Mouse (Mus musculus): ENCODE data around the gene Tnfsf13b.

Gene Tnfsf13b

DNA sequence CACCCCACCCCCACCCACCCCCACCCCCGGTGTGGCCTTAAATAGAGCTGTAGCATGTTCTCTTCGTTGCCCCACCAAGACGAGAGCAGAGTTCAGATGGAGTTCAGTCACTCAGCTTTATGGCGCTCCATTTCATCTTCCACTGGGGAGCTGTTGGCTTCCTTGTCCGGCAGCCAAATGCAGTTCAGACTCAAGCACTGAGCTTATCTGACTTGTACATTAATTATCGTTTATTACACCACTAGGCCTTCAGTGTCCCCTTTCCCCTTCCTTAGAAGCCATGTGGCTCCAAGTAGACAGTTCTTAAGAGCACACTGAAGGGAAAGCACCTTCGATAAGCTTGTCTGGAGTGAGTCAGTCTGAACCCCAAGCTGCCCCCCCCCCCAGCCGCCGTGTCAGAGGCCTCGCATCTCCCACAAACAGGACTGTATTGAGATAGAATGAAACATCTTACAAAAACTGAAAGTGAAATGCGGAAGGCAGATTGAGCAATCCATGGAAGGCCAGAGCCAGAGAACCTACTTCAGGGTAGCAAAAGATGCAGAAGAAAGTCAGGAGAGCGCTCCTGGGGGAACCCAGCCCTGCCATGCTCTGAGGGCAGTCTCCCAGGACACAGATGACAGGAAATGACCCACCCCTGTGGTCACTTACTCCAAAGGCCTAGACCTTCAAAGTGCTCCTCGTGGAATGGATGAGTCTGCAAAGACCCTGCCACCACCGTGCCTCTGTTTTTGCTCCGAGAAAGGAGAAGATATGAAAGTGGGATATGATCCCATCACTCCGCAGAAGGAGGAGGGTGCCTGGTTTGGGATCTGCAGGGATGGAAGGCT lies at the start of gene Tnfsf13b:
TSS of gene Tnfsf13b (plus strand) at position 312 of the 830 bp plus-strand sequence.
- DNase-seq (ENCODE audit: low spot score): no peak

- DNase-seq (ENCODE audit: low spot score): no peak
Measured at GRCm38 (mm10) chr8:9958338-9958737, 47.9 kb upstream of the Tnfsf13b start.

- no peak for DNase-seq (ENCODE audit: low spot score)
Measured at GRCm38 (mm10) chr8:9959919-9960318, 46.3 kb upstream of the Tnfsf13b start.

DNA sequence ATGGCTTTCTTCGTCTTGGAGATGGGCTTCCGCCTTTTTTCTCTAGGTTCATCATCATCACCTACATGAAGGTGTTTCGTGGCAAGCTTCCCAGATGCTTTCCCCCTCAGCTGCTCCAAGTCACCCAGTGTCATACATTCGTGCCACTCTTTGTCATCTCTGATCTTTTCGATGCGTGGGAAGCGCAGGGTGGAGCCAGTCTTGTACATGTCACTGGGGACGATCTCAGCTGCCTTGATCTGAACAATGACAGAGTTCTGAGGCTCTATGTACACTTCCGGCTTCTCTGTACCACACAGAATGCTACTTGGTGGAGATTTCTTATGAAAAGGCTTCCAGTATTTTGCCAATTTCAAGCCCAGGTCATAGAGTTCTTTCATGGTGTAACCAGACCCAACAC lies 34.4 kb upstream of the Tnfsf13b start:
- no peak for DNase-seq (ENCODE audit: low spot score)

GRCm38 (mm10) chr8:9975276-9975675 lies 31.0 kb upstream of the Tnfsf13b start:
- no peak for DNase-seq (ENCODE audit: low spot score)

DNA sequence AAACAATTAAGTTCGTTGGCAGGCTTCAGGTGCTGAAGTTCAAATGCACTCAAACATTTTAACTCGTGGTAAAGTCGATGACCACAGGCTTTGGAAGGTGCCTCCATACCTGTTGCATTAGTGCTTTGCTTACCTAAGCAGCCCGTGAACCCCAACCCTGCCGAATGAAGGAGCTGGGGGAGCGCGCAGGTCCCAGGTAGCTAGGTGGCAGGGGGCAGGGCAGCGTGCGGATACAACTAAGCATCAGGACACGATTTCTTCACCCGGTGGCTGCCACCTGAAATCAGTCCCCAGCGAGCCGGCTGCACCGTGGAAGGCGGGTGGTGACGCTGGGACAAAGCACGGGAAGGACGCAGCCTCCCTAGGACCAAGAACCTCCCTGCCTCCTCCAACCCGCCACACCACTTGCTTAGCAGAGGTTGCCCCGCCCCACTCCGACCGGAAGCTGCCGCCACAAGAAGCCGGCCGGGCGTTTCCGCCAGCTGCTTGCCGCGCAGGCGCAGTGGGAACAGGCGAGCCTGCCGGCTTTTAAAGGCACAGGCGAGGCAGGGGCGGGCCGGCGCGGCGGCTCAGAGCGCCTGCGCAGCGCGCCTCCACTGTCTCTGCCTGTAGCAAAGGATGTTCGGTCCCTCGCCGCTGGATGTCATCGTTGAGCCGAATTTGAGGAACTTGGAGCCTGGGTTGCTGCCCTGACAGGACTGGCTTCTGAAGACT lies 30.2 kb upstream of the Tnfsf13b start:
- peak; percentile 99 for DNase-seq (ENCODE audit: low spot score)

GRCm38 (mm10) chr8:9977016-9977415 lies 29.3 kb upstream of the Tnfsf13b start:
- DNase-seq (ENCODE audit: low spot score): no peak

DNA sequence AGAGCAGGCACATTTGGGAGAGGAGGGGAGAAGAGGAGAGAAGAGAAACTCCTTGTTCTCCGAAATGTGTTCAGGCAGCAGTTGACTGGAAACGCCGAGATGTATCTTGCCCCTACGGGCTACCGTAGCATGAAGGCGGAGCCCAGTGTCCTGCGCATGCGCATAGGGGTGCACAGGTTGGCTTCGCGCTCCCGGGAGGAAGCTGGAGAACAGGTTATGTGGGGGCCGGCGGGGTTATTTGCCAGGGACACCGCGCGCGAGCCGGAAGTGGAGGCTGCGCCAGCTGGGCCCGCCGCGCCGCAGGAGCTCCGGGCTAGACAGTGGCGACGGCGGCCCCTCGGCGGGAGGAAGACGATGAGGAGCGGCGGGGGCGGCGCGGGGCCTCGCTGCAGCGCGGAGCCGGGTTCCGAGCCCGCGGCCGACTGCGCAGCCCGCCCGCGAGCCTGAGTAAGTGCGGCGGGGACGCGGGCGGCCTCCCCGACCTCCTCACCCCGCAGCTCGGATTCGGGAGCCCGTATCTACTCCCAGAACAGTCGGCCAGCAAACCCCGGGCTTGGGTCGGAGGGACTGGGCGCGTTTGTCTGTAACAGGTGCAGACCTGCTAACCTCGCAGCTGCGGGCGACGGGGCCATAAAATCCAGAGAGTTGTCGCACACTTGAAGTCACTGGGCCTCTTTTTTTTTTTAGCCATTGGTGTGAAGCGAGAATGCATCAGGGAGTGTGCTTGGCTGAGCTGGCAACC lies 28.5 kb upstream of the Tnfsf13b start, which contains the start of the genes Lig4 and Abhd13:
TSS of gene Lig4 (minus strand) at position 114 of the 742 bp plus-strand sequence.
TSS of gene Abhd13 (plus strand) at position 135 of the 742 bp plus-strand sequence.
- peak; percentile 99 for DNase-seq (ENCODE audit: low spot score)

DNA sequence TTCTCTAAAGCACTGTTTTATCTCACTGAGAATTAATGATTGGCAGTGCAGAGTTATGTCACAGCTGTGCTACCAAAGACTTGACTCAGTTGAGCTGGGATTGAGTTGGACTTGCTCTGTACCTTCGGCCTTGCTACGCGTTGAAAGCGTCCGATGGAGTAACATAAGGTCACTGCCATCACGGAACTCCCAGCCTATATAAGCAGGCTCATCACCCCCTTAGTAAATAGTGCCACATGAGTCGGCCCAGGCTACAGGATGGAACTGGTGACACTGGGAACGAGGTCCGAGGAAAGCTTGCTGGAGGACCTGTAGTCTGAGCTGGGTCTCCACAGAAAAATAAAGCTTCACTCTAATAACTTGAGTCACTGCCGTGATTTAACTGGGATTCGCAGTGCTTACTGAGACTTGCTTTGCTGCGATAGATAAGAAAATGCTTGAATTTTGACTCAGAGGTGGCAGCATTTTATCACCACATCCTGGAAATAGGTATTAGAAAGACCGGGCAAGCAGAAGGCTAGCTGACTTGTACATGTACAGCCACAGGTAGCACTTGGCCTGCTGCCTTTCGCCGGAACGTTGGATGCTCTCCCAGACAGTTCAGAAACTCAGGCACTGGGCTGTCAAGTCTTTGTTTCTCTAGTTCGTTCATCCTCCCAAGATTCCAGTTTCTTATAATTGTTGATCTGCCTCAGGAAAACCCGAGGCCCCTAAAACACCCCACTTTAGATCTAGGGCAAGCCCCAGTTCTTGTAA lies 27.6 kb upstream of the Tnfsf13b start:
- no peak for DNase-seq (ENCODE audit: low spot score)

GRCm38 (mm10) chr8:9979746-9980145 lies 26.5 kb upstream of the Tnfsf13b start:
- no peak for DNase-seq (ENCODE audit: low spot score)

DNA sequence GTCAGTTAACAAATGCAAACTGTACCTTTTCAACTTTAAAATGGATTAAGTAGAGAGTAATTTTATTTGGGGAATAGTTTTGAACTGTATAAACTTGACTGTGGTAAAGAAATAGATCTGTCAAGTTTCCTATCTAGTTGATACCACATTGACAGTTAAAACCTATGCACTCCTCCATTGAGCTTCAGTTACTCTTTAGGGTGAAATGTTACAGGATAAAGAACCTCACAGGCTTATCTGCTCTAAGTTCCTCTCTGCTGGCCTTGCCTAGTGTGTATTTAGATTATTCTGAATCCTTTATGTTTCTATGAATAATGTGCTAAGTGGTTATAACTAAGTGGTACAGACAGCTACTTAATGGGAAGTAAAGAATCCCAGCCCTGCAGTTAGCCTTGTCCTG lies 26.1 kb upstream of the Tnfsf13b start:
- no peak for DNase-seq (ENCODE audit: low spot score)

DNA sequence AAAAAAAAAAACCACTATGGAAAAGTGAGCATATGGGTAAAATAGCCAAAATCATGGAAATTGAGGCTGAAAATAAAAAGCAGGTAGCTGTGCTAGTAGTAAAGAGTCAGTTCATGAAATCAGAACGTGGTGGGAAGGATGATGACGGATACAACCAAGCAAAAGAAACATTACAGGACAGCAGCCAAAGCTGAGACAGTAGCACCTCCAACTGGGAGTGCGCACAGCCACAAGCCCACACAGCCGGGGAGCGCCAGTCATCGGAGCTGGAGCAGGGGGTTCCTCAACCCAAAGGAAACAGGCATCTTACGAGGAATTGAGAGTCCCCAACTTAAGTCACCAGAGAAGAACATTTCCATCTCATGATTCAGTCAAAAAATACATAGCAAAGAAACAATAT lies 2.2 kb upstream of the Tnfsf13b start:
- no peak for DNase-seq (ENCODE audit: low spot score)

GRCm38 (mm10) chr8:10006986-10007659 lies 856 bp downstream of the Tnfsf13b start:
- peak; percentile 7 for DNase-seq (ENCODE audit: low spot score)

GRCm38 (mm10) chr8:10007660-10008028 lies 1.4 kb downstream of the Tnfsf13b start:
- DNase-seq (ENCODE audit: low spot score): no peak

DNA sequence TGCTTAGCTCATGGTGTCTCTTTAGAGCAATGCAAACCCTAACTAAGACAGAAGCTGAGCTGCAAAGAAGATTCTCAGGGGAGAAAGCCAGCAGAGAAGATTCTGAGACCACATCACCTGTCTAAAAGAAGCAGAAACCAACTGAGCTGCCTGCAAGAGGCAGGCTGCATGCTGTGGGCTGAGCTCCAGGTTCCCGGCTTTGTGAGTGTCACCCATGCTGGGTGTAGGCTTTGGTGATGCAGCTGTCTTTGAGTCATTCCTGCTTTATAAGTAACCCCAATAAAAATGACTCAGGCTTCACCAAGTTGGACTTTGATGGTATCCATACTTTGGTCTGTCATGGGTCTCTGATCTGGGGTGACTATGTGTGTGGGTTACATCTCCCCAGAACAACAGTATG lies 10.0 kb downstream of the Tnfsf13b start:
- no peak for DNase-seq (ENCODE audit: low spot score)

DNA sequence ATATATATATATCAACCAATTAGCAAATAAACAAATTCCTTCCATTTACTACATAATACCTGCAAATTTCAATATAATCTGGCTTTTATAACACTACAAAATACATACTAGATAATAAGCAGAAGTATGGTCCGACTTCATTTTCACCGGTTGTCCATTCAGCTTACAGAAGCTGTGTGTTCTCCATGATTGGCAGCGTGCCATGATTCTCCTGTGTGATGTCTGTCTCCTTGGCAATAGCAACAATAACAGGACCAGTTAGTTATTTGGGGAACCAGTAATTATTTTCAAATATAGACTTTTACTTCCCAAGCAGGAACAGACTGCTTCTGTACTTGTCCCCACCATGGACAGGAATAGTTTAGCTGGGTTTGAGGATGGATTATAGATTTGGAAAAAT lies 11.0 kb downstream of the Tnfsf13b start:
- no peak for DNase-seq (ENCODE audit: low spot score)

- no peak for DNase-seq (ENCODE audit: low spot score)
Measured at GRCm38 (mm10) chr8:10030320-10031060, 24.2 kb downstream of the Tnfsf13b start.

DNA sequence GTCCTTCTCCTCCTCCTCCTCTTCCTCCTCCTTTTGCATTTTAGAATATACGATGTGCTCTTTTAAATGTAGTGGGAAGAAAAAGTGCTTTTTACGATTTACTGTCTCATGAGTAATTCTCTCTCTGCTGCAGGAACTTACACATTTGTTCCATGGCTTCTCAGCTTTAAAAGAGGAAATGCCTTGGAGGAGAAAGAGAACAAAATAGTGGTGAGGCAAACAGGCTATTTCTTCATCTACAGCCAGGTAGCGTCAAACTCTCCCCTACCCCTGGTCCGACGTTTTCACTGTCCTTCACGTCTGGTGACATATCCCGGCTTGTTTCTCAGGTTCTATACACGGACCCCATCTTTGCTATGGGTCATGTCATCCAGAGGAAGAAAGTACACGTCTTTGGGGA lies 24.9 kb downstream of the Tnfsf13b start:
- no peak for DNase-seq (ENCODE audit: low spot score)

- DNase-seq (ENCODE audit: low spot score): no peak
Measured at GRCm38 (mm10) chr8:10040866-10041265, 34.6 kb downstream of the Tnfsf13b start.

DNA sequence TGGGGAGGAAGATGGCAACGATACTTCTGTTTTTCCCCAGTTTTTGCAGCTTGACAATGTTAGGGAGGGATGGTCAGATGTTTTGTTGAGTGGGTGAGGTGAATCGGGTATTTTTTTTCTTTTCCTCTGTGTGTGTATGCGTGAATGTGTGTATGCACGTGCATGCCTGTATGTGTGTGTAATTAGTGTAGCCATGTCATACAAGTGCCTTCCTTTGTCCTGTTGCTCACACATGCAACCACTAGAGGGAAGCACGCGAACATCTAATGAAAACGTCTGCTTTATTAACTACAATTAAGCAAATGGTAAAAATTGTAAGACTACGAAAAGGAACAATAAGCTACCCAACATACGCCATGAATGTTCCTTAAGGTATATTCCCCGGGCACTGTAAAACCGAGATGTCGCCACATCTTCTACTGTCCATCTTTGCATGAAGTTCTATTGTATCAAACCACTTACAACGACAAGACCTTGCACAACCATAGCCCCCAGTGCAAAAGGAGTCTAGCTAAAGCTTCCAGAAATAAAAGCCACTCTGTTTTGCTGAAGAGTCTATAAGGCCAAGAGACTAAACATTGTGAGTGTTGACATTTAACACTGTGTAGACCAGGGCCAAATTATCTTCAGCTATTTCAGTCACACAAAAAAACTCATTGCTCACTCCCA lies 37.7 kb downstream of the Tnfsf13b start:
- no peak for DNase-seq (ENCODE audit: low spot score)

Measured in ovary, postnatal 36 days (tissue).